Mouse (Mus musculus): ENCODE results near the gene Rngtt. TPM values are rescaled to one million over a fixed set of nuclear protein-coding genes. Genes with fewer than 3 reads are reported as not detected.

The Rngtt gene
- polyA plus RNA-seq, 1 experiment from 2014 or later = 41.7 TPM

GRCm38 (mm10) chr4:33466970-33467399, 156.9 kb downstream of the Rngtt start:
- no peak overlapping the region for H3K4me3 ChIP-seq (ENCODE audit: low read depth, low read length)
- WGBS = 90% methylated on average over 2 of the region's 2 CpGs
- no peaks in the 10 kb centered on the region for H3K9me3 ChIP-seq (replicated peaks; ENCODE audit: control insufficient read depth, low read length)
- no peak for DNase-seq (ENCODE audit: low spot score)
- H3K9ac ChIP-seq (replicated peaks; ENCODE audit: low read length) = no peak overlapping the region
- no peaks in the 10 kb centered on the region for H3K4me1 ChIP-seq (ENCODE audit: control insufficient read depth, insufficient read depth, low read length)
- ATAC-seq (replicated peaks; ENCODE audit: insufficient number of reproducible peaks, low FRiP score, low TSS enrichment, low read depth) = no peak
- H3K4me2 ChIP-seq (ENCODE audit: low read depth, low read length) = no peak overlapping the region
- H3K27me3 ChIP-seq (ENCODE audit: control insufficient read depth, insufficient read depth, low read length) = no peaks in the 10 kb centered on the region
- no peaks in the 10 kb centered on the region for H3K36me3 ChIP-seq (replicated peaks; ENCODE audit: control insufficient read depth, insufficient read depth, low read depth, low read length)
- no peak overlapping the region for H3K27ac ChIP-seq (replicated peaks; ENCODE audit: low read depth, low read length)

DNA sequence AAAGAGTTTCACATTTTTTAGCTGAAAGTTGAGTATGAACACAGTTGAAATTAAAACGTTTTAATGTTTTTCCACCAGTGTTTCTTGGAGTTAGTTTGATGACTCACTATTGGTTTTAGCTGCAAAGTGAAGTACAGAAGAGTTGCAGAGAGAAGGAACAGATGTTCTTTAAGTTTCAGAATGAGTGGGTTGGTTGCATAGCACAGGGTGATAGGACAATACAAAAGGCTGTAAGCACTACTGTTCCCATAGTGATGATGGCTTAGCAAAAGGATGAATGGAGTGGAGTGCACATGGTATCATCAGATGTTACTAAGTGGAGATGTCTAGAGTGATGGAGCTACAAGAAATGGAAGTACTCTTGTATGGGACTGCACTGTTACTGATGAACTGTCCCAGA, 157.5 kb downstream of the Rngtt start:
- DNase-seq (ENCODE audit: low spot score) = no peak
- 80% methylated on average over 1 of the region's 1 CpGs for WGBS
- Histone ChIP-seq H3K9ac (replicated peaks; ENCODE audit: low read length) (no peak overlapping the region), H3K9me3 (replicated peaks; ENCODE audit: control insufficient read depth, low read length) (no peaks in the 10 kb centered on the region), H3K4me3 (ENCODE audit: low read depth, low read length) (no peak overlapping the region), H3K4me2 (ENCODE audit: low read depth, low read length) (no peak overlapping the region), H3K36me3 (replicated peaks; ENCODE audit: control insufficient read depth, insufficient read depth, low read depth, low read length) (no peaks in the 10 kb centered on the region), H3K4me1 (ENCODE audit: control insufficient read depth, insufficient read depth, low read length) (no peaks in the 10 kb centered on the region), H3K27me3 (ENCODE audit: control insufficient read depth, insufficient read depth, low read length) (no peaks in the 10 kb centered on the region), H3K27ac (replicated peaks; ENCODE audit: low read depth, low read length) (no peak overlapping the region)
- no peak for ATAC-seq (replicated peaks; ENCODE audit: insufficient number of reproducible peaks, low FRiP score, low TSS enrichment, low read depth)

DNA sequence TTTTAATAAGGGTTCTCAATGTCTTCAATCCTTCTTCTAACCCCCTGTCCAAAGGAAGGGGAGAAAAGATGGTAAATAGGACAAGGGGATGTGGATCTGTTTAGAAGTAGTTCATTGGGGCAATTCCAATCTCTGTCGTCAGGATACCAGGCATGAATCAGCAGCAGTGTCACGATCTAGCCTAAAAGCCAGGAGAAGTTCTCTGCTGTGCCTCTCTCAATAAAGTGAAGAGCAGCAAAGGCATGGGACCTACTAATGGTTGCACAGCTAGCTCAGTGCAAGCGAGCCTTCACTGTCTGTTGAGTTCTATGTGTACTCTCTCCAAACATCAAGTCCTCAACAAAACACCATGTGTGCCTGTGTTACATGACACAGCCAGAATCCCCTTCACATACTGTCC, 158.0 kb downstream of the Rngtt start:
- Histone ChIP-seq H3K36me3 (replicated peaks; ENCODE audit: control insufficient read depth, insufficient read depth, low read depth, low read length) (no peaks in the 10 kb centered on the region), H3K4me3 (ENCODE audit: low read depth, low read length) (no peak overlapping the region), H3K4me1 (ENCODE audit: control insufficient read depth, insufficient read depth, low read length) (no peaks in the 10 kb centered on the region), H3K9ac (replicated peaks; ENCODE audit: low read length) (no peak overlapping the region), H3K4me2 (ENCODE audit: low read depth, low read length) (no peak overlapping the region), H3K27ac (replicated peaks; ENCODE audit: low read depth, low read length) (no peak overlapping the region), H3K27me3 (ENCODE audit: control insufficient read depth, insufficient read depth, low read length) (no peaks in the 10 kb centered on the region), H3K9me3 (replicated peaks; ENCODE audit: control insufficient read depth, low read length) (no peaks in the 10 kb centered on the region)
- ATAC-seq (replicated peaks; ENCODE audit: insufficient number of reproducible peaks, low FRiP score, low TSS enrichment, low read depth) (no peak), DNase-seq (ENCODE audit: low spot score) (no peak)
- 91% methylated on average over 3 of the region's 3 CpGs for WGBS

GRCm38 (mm10) chr4:33470671-33471302, 160.7 kb downstream of the Rngtt start:
- Histone ChIP-seq H3K4me3 (ENCODE audit: low read depth, low read length) (no peak overlapping the region), H3K36me3 (replicated peaks; ENCODE audit: control insufficient read depth, insufficient read depth, low read depth, low read length) (no peaks in the 10 kb centered on the region), H3K9me3 (replicated peaks; ENCODE audit: control insufficient read depth, low read length) (no peaks in the 10 kb centered on the region), H3K4me1 (ENCODE audit: control insufficient read depth, insufficient read depth, low read length) (no peaks in the 10 kb centered on the region), H3K27ac (replicated peaks; ENCODE audit: low read depth, low read length) (no peak overlapping the region), H3K9ac (replicated peaks; ENCODE audit: low read length) (no peak overlapping the region), H3K4me2 (ENCODE audit: low read depth, low read length) (no peak overlapping the region), H3K27me3 (ENCODE audit: control insufficient read depth, insufficient read depth, low read length) (no peaks in the 10 kb centered on the region)
- DNase-seq (ENCODE audit: low spot score) (no peak), ATAC-seq (replicated peaks; ENCODE audit: insufficient number of reproducible peaks, low FRiP score, low TSS enrichment, low read depth) (no peak)
- WGBS = 94% methylated on average over 1 of the region's 1 CpGs

GRCm38 (mm10) chr4:33478011-33478785, 168.1 kb downstream of the Rngtt start:
- no peak overlapping the region for H3K4me3 ChIP-seq (ENCODE audit: low read depth, low read length)
- ATAC-seq (replicated peaks; ENCODE audit: insufficient number of reproducible peaks, low FRiP score, low TSS enrichment, low read depth) (no peak), DNase-seq (ENCODE audit: low spot score) (no peak)
- H3K4me1 ChIP-seq (ENCODE audit: control insufficient read depth, insufficient read depth, low read length) = no peaks in the 10 kb centered on the region
- no peaks in the 10 kb centered on the region for H3K9me3 ChIP-seq (replicated peaks; ENCODE audit: control insufficient read depth, low read length)
- no peak overlapping the region for H3K9ac ChIP-seq (replicated peaks; ENCODE audit: low read length)
- no peaks in the 10 kb centered on the region for H3K27me3 ChIP-seq (ENCODE audit: control insufficient read depth, insufficient read depth, low read length)
- no peak overlapping the region for H3K27ac ChIP-seq (replicated peaks; ENCODE audit: low read depth, low read length)
- WGBS = 79% methylated on average over 8 of the region's 8 CpGs
- no peak overlapping the region for H3K4me2 ChIP-seq (ENCODE audit: low read depth, low read length)
- H3K36me3 ChIP-seq (replicated peaks; ENCODE audit: control insufficient read depth, insufficient read depth, low read depth, low read length) = no peaks in the 10 kb centered on the region

- no peak overlapping the region for H3K4me2 ChIP-seq (ENCODE audit: low read depth, low read length)
- no peaks in the 10 kb centered on the region for H3K9me3 ChIP-seq (replicated peaks; ENCODE audit: control insufficient read depth, low read length)
- DNase-seq (ENCODE audit: low spot score) (no peak), ATAC-seq (replicated peaks; ENCODE audit: insufficient number of reproducible peaks, low FRiP score, low TSS enrichment, low read depth) (no peak)
- H3K9ac ChIP-seq (replicated peaks; ENCODE audit: low read length) = no peak overlapping the region
- H3K4me1 ChIP-seq (ENCODE audit: control insufficient read depth, insufficient read depth, low read length) = no peaks in the 10 kb centered on the region
- H3K27me3 ChIP-seq (ENCODE audit: control insufficient read depth, insufficient read depth, low read length) = no peaks in the 10 kb centered on the region
- H3K4me3 ChIP-seq (ENCODE audit: low read depth, low read length) = no peak overlapping the region
- H3K27ac ChIP-seq (replicated peaks; ENCODE audit: low read depth, low read length) = no peak overlapping the region
- no peaks in the 10 kb centered on the region for H3K36me3 ChIP-seq (replicated peaks; ENCODE audit: control insufficient read depth, insufficient read depth, low read depth, low read length)
These were observed 171.6 kb downstream of the Rngtt start for GRCm38 (mm10) chr4:33481721-33482120.

- H3K9ac ChIP-seq (replicated peaks; ENCODE audit: low read length) = no peak overlapping the region
- 81% methylated on average over 1 of the region's 1 CpGs for WGBS
- H3K27me3 ChIP-seq (ENCODE audit: control insufficient read depth, insufficient read depth, low read length) = no peaks in the 10 kb centered on the region
- H3K4me3 ChIP-seq (ENCODE audit: low read depth, low read length) = no peak overlapping the region
- no peak for ATAC-seq (replicated peaks; ENCODE audit: insufficient number of reproducible peaks, low FRiP score, low TSS enrichment, low read depth)
- H3K36me3 ChIP-seq (replicated peaks; ENCODE audit: control insufficient read depth, insufficient read depth, low read depth, low read length) = no peaks in the 10 kb centered on the region
- no peaks in the 10 kb centered on the region for H3K4me1 ChIP-seq (ENCODE audit: control insufficient read depth, insufficient read depth, low read length)
- no peak overlapping the region for H3K27ac ChIP-seq (replicated peaks; ENCODE audit: low read depth, low read length)
- DNase-seq (ENCODE audit: low spot score) = no peak
- H3K9me3 ChIP-seq (replicated peaks; ENCODE audit: control insufficient read depth, low read length) = no peaks in the 10 kb centered on the region
- H3K4me2 ChIP-seq (ENCODE audit: low read depth, low read length) = no peak overlapping the region
These were observed 175.9 kb downstream of the Rngtt start for GRCm38 (mm10) chr4:33486050-33486449.

DNA sequence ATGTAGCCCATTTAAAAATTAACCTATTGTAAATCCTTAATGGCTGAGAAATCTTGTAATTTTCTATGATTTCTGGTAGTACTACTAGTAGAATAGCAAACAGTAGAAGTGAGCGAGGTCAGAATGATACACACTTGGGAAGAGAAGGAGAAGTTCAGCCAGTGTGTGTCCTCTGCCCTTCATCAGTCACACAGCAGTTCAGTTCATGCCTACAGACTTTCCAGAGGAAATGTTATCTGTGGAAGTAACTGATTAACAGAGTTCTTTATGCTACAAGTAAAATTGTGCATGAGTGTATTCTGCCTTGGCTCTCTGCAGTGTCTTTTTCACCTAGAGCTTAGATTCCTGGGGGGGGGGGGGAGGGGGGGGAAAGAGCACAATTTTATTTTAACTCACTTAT, 181.0 kb downstream of the Rngtt start:
- no peak for ATAC-seq (replicated peaks; ENCODE audit: insufficient number of reproducible peaks, low FRiP score, low TSS enrichment, low read depth)
- H3K9me3 ChIP-seq (replicated peaks; ENCODE audit: control insufficient read depth, low read length) = no peaks in the 10 kb centered on the region

More for the DNA sequence above, 181.0 kb downstream of the Rngtt start:
- Histone ChIP-seq H3K9ac (replicated peaks; ENCODE audit: low read length) (no peak overlapping the region), H3K4me1 (ENCODE audit: control insufficient read depth, insufficient read depth, low read length) (no peaks in the 10 kb centered on the region), H3K27ac (replicated peaks; ENCODE audit: low read depth, low read length) (no peak overlapping the region), H3K36me3 (replicated peaks; ENCODE audit: control insufficient read depth, insufficient read depth, low read depth, low read length) (no peaks in the 10 kb centered on the region), H3K4me2 (ENCODE audit: low read depth, low read length) (no peak overlapping the region), H3K27me3 (ENCODE audit: control insufficient read depth, insufficient read depth, low read length) (no peaks in the 10 kb centered on the region), H3K4me3 (ENCODE audit: low read depth, low read length) (no peak overlapping the region)
- WGBS = 96% methylated on average over 1 of the region's 1 CpGs
- DNase-seq (ENCODE audit: low spot score) = no peak
